18 mouse cellular contexts compared by ENCODE assay signal in the genomic region with DNA sequence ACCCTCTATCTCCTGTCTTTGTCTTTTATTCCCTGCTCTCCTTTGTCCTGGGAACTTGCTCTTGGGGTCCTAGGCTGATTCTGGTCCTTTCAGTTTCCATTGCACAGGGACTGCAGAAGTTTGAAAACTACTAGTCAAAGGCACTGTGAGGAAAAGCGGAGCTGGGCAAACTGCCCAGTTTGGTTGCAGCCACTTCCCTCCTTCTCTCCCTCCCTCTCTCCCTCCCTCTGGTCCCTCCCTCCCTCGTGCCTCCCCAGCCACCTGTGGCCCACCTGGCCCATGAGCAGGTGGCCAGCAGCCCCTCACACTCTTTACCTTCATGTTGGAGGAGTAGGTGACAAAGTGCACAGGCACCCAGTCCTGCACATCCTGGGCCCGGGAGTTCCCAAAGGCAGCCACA. TPM values are rescaled to one million over a fixed set of nuclear protein-coding genes. Genes with fewer than 3 reads are reported as not detected.
A peak's percentile ranks its signal among the peaks of the same experiment; 100 is the strongest.
DNase-seq lines count a peak whose midpoint lies in the region; ATAC-seq and TF ChIP-seq lines count a peak whose summit lies in the region.
"Had no signal": no experiment of that assay in that cellular context is flagged by ENCODE, and none has a peak within 500 bp of the region (broad histone marks: within the 10 kb centered on the region; RNA-seq: fewer than 3 reads in every experiment).

No protein-coding gene starts in this region.

- no peak overlapping the region for H3K27ac ChIP-seq in heart, embryonic 10.5 days
- H3K27ac ChIP-seq in lung, embryonic 14.5 days (ENCODE audit: low read depth) = no peak overlapping the region
- H3K27ac ChIP-seq in forebrain, embryonic 12.5 days = peak overlapping the region; percentile 54
- H3K27ac ChIP-seq in olfactory bulb, adult 2 months (ENCODE audit: insufficient read depth, low read depth, low read length) = peak overlapping the region; percentile 93
- no peak overlapping the region for H3K27ac ChIP-seq in intestine, embryonic 16.5 days (ENCODE audit: low read length)
- H3K27ac ChIP-seq: heart, embryonic 15.5 days; hindbrain, postnatal 0 days; kidney, postnatal 0 days; left cerebral cortex, adult 2 months; liver, embryonic 12.5 days; stomach, embryonic 15.5 days had no signal

- DNase-seq in heart, adult 11 months = peak; percentile 93
- no peak for DNase-seq in heart, embryonic 10.5 days (ENCODE audit: low spot score)
- peak; percentile 52 for DNase-seq in lung, embryonic 14.5 days
- no peak for DNase-seq in lung, postnatal 25 days (ENCODE audit: low spot score)
- DNase-seq in layer of hippocampus, postnatal 14 days (ENCODE audit: low spot score in 2 of 2) = no peak
- DNase-seq: gastrocnemius, postnatal 14 days; lung, postnatal 4 days; thymus, postnatal 25 days had no signal

- no peak overlapping the region for H3K9ac ChIP-seq in lung, embryonic 14.5 days
- H3K9ac ChIP-seq in forebrain, embryonic 12.5 days = no peak overlapping the region
- H3K9ac ChIP-seq in intestine, embryonic 16.5 days (ENCODE audit: low read depth, low read length) = no peak overlapping the region
- H3K9ac ChIP-seq: heart, embryonic 15.5 days; liver, embryonic 12.5 days; stomach, embryonic 15.5 days had no signal

- TF ChIP-seq CTCF in lung, embryonic 14.5 days (IDR thresholded peaks at IDR 0.05; ENCODE audit: low read depth) = no peak
- no peak for TF ChIP-seq CTCF in olfactory bulb, adult 2 months (IDR thresholded peaks at IDR 0.05; ENCODE audit: insufficient read depth, low read depth, low read length)

- ATAC-seq in lung, embryonic 14.5 days (ENCODE audit: insufficient read depth) = no peak
- no peak for ATAC-seq in forebrain, embryonic 12.5 days (ENCODE audit: low FRiP score)
- no peak for ATAC-seq in intestine, embryonic 16.5 days
- ATAC-seq: CD4-positive, CD25-positive, alpha-beta regulatory T cell, adult 4 months; hindbrain, postnatal 0 days; liver, embryonic 12.5 days had no signal

- H3K36me3 ChIP-seq in heart, embryonic 10.5 days = peaks cover 30% of the 10 kb centered on the region
- H3K36me3 ChIP-seq in lung, embryonic 14.5 days (ENCODE audit: insufficient read depth) = peaks cover 33% of the 10 kb centered on the region
- H3K36me3 ChIP-seq in forebrain, embryonic 12.5 days (replicated peaks) = peaks cover 46% of the 10 kb centered on the region
- no peaks in the 10 kb centered on the region; the same call in 1 of the 2 replicates for H3K36me3 ChIP-seq in intestine, embryonic 16.5 days (ENCODE audit: control insufficient read depth, insufficient read depth, low read length)

- H3K4me1 ChIP-seq in heart, embryonic 10.5 days = peaks cover 13% of the 10 kb centered on the region
- no peaks in the 10 kb centered on the region for H3K4me1 ChIP-seq in lung, embryonic 14.5 days (ENCODE audit: insufficient read depth)
- peaks cover 22% of the 10 kb centered on the region for H3K4me1 ChIP-seq in forebrain, embryonic 12.5 days
- H3K4me1 ChIP-seq in olfactory bulb, adult 2 months (ENCODE audit: control insufficient read depth, insufficient read depth, low read length) = peaks cover 73% of the 10 kb centered on the region
- H3K4me1 ChIP-seq in intestine, embryonic 16.5 days (ENCODE audit: control insufficient read depth, insufficient read depth, low read length) = no peaks in the 10 kb centered on the region
- H3K4me1 ChIP-seq: liver, embryonic 12.5 days; stomach, embryonic 15.5 days had no signal

- no peak for TF ChIP-seq POLR2A in olfactory bulb, adult 2 months (IDR thresholded peaks at IDR 0.05; ENCODE audit: insufficient read depth, low read depth, low read length)

- H3K4me3 ChIP-seq in heart, embryonic 10.5 days = no peak overlapping the region
- no peak overlapping the region for H3K4me3 ChIP-seq in lung, embryonic 14.5 days (ENCODE audit: low read depth, low read length)
- H3K4me3 ChIP-seq in forebrain, embryonic 12.5 days (replicated peaks) = no peak overlapping the region
- no peak overlapping the region for H3K4me3 ChIP-seq in olfactory bulb, adult 2 months (ENCODE audit: insufficient read depth, low read depth, low read length)
- H3K4me3 ChIP-seq in intestine, embryonic 16.5 days (ENCODE audit: low read length) = no peak overlapping the region
- H3K4me3 ChIP-seq: heart, embryonic 15.5 days; left cerebral cortex, adult 2 months; liver, embryonic 12.5 days; stomach, embryonic 15.5 days had no signal

- 68% methylated on average over 3 of the region's 3 CpGs for WGBS in heart, embryonic 10.5 days
- WGBS in lung, embryonic 14.5 days = 55% methylated on average over 3 of the region's 3 CpGs
- WGBS in forebrain, embryonic 12.5 days = 55% methylated on average over 3 of the region's 3 CpGs
- WGBS in olfactory bulb, adult 2 months = 40% methylated on average over 3 of the region's 3 CpGs
- 64% methylated on average over 3 of the region's 3 CpGs for WGBS in intestine, embryonic 16.5 days

- H3K4me2 ChIP-seq in lung, embryonic 14.5 days = no peak overlapping the region
- H3K4me2 ChIP-seq in forebrain, embryonic 12.5 days = no peak overlapping the region
- no peak overlapping the region for H3K4me2 ChIP-seq in intestine, embryonic 16.5 days (ENCODE audit: low read depth, low read length)
- H3K4me2 ChIP-seq: heart, embryonic 15.5 days; liver, embryonic 12.5 days; stomach, embryonic 15.5 days had no signal

- H3K9me3 ChIP-seq in heart, embryonic 10.5 days = no peaks in the 10 kb centered on the region
- no peaks in the 10 kb centered on the region for H3K9me3 ChIP-seq in lung, embryonic 14.5 days (ENCODE audit: low read depth, low read length)
- no peaks in the 10 kb centered on the region for H3K9me3 ChIP-seq in forebrain, embryonic 12.5 days
- no peaks in the 10 kb centered on the region for H3K9me3 ChIP-seq in intestine, embryonic 16.5 days (ENCODE audit: control insufficient read depth, low read length)
- H3K9me3 ChIP-seq: heart, embryonic 15.5 days; liver, embryonic 12.5 days; stomach, embryonic 15.5 days had no signal

- no peaks in the 10 kb centered on the region for H3K27me3 ChIP-seq in heart, embryonic 10.5 days (ENCODE audit: insufficient read depth, poor library complexity, severe bottlenecking)
- H3K27me3 ChIP-seq in lung, embryonic 14.5 days (ENCODE audit: insufficient read depth, low read length) = no peaks in the 10 kb centered on the region
- H3K27me3 ChIP-seq in forebrain, embryonic 12.5 days = no peaks in the 10 kb centered on the region
- no peaks in the 10 kb centered on the region for H3K27me3 ChIP-seq in intestine, embryonic 16.5 days (replicated peaks; ENCODE audit: control insufficient read depth, insufficient read depth, low read length)
- H3K27me3 ChIP-seq: heart, embryonic 15.5 days; liver, embryonic 12.5 days; stomach, embryonic 15.5 days had no signal

RNA-seq across cellular contexts. Expression of a gene that starts 19.1 kb away (rescaled TPM):
- polyA plus RNA-seq in heart, embryonic 10.5 days (2016; fragmentation: Nextera tagmentation; extraction: Ambion mirVana) = 2.4 and 3.1 TPM in 2 replicates
- polyA plus RNA-seq in lung, embryonic 14.5 days (2014; fragmentation: Nextera tagmentation; extraction: Ambion mirVana) = 5.7 and 6.9 TPM in 2 replicates
- 4.4 and 5.5 TPM in 2 replicates for polyA plus RNA-seq in forebrain, embryonic 12.5 days (2016; fragmentation: Nextera tagmentation; extraction: Ambion mirVana)
- polyA plus RNA-seq in olfactory bulb, adult 2 months (2012; ENCODE audit: insufficient read depth, insufficient read length, low replicate concordance, missing spikeins) = not detected in 2 replicates
- total RNA-seq in layer of hippocampus, postnatal 14 days (2021) = 10 to 100 TPM; 12.7 to 13.6 TPM
- polyA plus RNA-seq in intestine, embryonic 16.5 days (2015; fragmentation: Nextera tagmentation; extraction: Ambion mirVana) = 3.2 and 3.5 TPM in 2 replicates

RNA-seq across cellular contexts. Expression of a gene that starts 38.6 kb away (rescaled TPM):
- 2.7 and 6.7 TPM in 2 replicates for polyA plus RNA-seq in heart, embryonic 10.5 days (2016; fragmentation: Nextera tagmentation; extraction: Ambion mirVana)
- 6.1 and 8.2 TPM in 2 replicates for polyA plus RNA-seq in lung, embryonic 14.5 days (2014; fragmentation: Nextera tagmentation; extraction: Ambion mirVana)
- 7.5 and 8.4 TPM in 2 replicates for polyA plus RNA-seq in forebrain, embryonic 12.5 days (2016; fragmentation: Nextera tagmentation; extraction: Ambion mirVana)
- polyA plus RNA-seq in olfactory bulb, adult 2 months (2012; ENCODE audit: insufficient read depth, insufficient read length, low replicate concordance, missing spikeins) = not detected in 2 replicates
- total RNA-seq in layer of hippocampus, postnatal 14 days (2021) = 1 to 10 TPM; 3.4 to 5.0 TPM
- polyA plus RNA-seq in intestine, embryonic 16.5 days (2015; fragmentation: Nextera tagmentation; extraction: Ambion mirVana) = 5.6 and 5.7 TPM in 2 replicates

RNA-seq across cellular contexts. Expression of a gene that starts 39.0 kb away (rescaled TPM):
- 9.1 and 9.9 TPM in 2 replicates for polyA plus RNA-seq in heart, embryonic 10.5 days (2016; fragmentation: Nextera tagmentation; extraction: Ambion mirVana)
- 9.5 and 10.1 TPM in 2 replicates for polyA plus RNA-seq in lung, embryonic 14.5 days (2014; fragmentation: Nextera tagmentation; extraction: Ambion mirVana)
- polyA plus RNA-seq in forebrain, embryonic 12.5 days (2016; fragmentation: Nextera tagmentation; extraction: Ambion mirVana) = 9.6 and 10.7 TPM in 2 replicates
- not detected in 2 replicates for polyA plus RNA-seq in olfactory bulb, adult 2 months (2012; ENCODE audit: insufficient read depth, insufficient read length, low replicate concordance, missing spikeins)
- total RNA-seq in layer of hippocampus, postnatal 14 days (2021) = 10 to 100 TPM; 34.8 to 35.3 TPM
- 6.8 and 9.9 TPM in 2 replicates for polyA plus RNA-seq in intestine, embryonic 16.5 days (2015; fragmentation: Nextera tagmentation; extraction: Ambion mirVana)

Comparison
In these comparisons a context has a peak if more than half of its experiments do, and no peak if none do; other contexts are left out.
1. DNase-seq: peak in heart, adult 11 months (single experiment) and lung, embryonic 14.5 days (single experiment); none in heart, embryonic 10.5 days (single experiment), lung, postnatal 25 days (single experiment) and layer of hippocampus, postnatal 14 days (0 of 2).
2. H3K27ac ChIP-seq: peak in forebrain, embryonic 12.5 days (single experiment) and olfactory bulb, adult 2 months (single experiment); none in heart, embryonic 10.5 days (single experiment), lung, embryonic 14.5 days (single experiment) and intestine, embryonic 16.5 days (single experiment).